Mouse (Mus musculus) adrenal gland, adult 2 months (tissue): ENCODE results near the gene D8Ertd738e. TPM values are rescaled to one million over a fixed set of nuclear protein-coding genes. Genes with fewer than 3 reads are reported as not detected.

Experiments
- DNase-seq: peaks from one replicate; pipeline ENCODE4 v3.0.0; 2021
- microRNA-seq, 2 experiments: library from miRNA; unstranded; fragments of <30 nt; microRNA quantifications; one replicate each; pipeline ENCODE4 v1.2.0; 2021
- polyA plus RNA-seq: library from polyadenylated mRNA; depleted of rRNA; stranded (reverse); fragments of >200 nt; gene quantifications from 2 replicates; pipeline ENCODE4 v1.2.3, GENCODE M21; 2012; rRNA removed
- total RNA-seq, 2 experiments: library from RNA; stranded (reverse); gene quantifications; 2 replicates each; pipeline ENCODE4 v1.2.3; 2021

Gene D8Ertd738e
- total and polyA plus RNA-seq, 3 experiments = 67.3 to 291 (median 268) TPM

GRCm38 (mm10) chr8:84202938-84203917 is 46.3 kb downstream of the D8Ertd738e start:
- DNase-seq = peak; percentile 94

GRCm38 (mm10) chr8:84202466-84202865 is 47.1 kb downstream of the D8Ertd738e start:
- DNase-seq = peak; percentile 92

- peak; percentile 94 for DNase-seq
These were observed 47.8 kb downstream of the D8Ertd738e start for GRCm38 (mm10) chr8:84201545-84202245.

GRCm38 (mm10) chr8:84200652-84201544 is 48.6 kb downstream of the D8Ertd738e start:
- peak; percentile 93 for DNase-seq

GRCm38 (mm10) chr8:84200126-84200555 is 49.4 kb downstream of the D8Ertd738e start:
- no peak for DNase-seq

GRCm38 (mm10) chr8:84199348-84200125 is 50.0 kb downstream of the D8Ertd738e start:
- no peak for DNase-seq

- DNase-seq = no peak
These were observed 50.6 kb downstream of the D8Ertd738e start for GRCm38 (mm10) chr8:84198871-84199270.

- DNase-seq = peak; percentile 95
These were observed 51.4 kb downstream of the D8Ertd738e start for GRCm38 (mm10) chr8:84197922-84198774.

- DNase-seq = peak; percentile 90
These were observed 52.2 kb downstream of the D8Ertd738e start for GRCm38 (mm10) chr8:84197141-84197921.

Small RNA genes lying within 50 kb of the gene (microRNA-seq; reads per million reads assigned to microRNA genes)
- gene Mir23a (26,641 to 46,703 reads per million in 2 experiments), gene Mir24-2 (0 reads per million in 2 experiments), gene Mir27a (959 to 1,577 reads per million in 2 experiments), gene Mir3074-2 (0 reads per million in 2 experiments)

Other genes starting within 250 kb of the D8Ertd738e start
- under 1 TPM; 0.21 to 0.46 TPM for gene 1700067K01Rik, start 248.2 kb downstream of the D8Ertd738e start, total RNA-seq
- 0.13 and 0.66 TPM in 2 replicates for gene 1700067K01Rik, start 248.2 kb downstream of the D8Ertd738e start, polyA plus RNA-seq
- not detected for gene 2210011C24Rik, start 237.5 kb downstream of the D8Ertd738e start, total RNA-seq
- 0.19 and 0.87 TPM in 2 replicates for gene 2210011C24Rik, start 237.5 kb downstream of the D8Ertd738e start, polyA plus RNA-seq
- 1 to 10 TPM in 1 of 2 experiments, under 1 TPM in 1; 0.26 to 2.5 TPM for gene Palm3, start 228.2 kb downstream of the D8Ertd738e start, total RNA-seq
- 0.59 and 1.2 TPM in 2 replicates for gene Palm3, start 228.2 kb downstream of the D8Ertd738e start, polyA plus RNA-seq
- gene Il27ra, start 207.1 kb downstream of the D8Ertd738e start, total RNA-seq = 1 to 10 TPM; 2.0 to 2.5 TPM
- gene Il27ra, start 207.1 kb downstream of the D8Ertd738e start, polyA plus RNA-seq = 2.0 and 2.7 TPM in 2 replicates
- gene Rln3, start 204.7 kb downstream of the D8Ertd738e start, total RNA-seq = not detected
- gene Rln3, start 204.7 kb downstream of the D8Ertd738e start, polyA plus RNA-seq = 0.36 and 0.46 TPM in 2 replicates
- 1 to 10 TPM; 1.6 to 4.1 TPM for gene Gm10643, start 184.6 kb downstream of the D8Ertd738e start, total RNA-seq
- 0.36 and 0.55 TPM in 2 replicates for gene Gm10643, start 184.6 kb downstream of the D8Ertd738e start, polyA plus RNA-seq
- 10 to 100 TPM; 17.1 to 19.9 TPM for gene Rfx1, start 182.9 kb downstream of the D8Ertd738e start, total RNA-seq
- 34.5 and 36.6 TPM in 2 replicates for gene Rfx1, start 182.9 kb downstream of the D8Ertd738e start, polyA plus RNA-seq
- gene Dcaf15, start 145.0 kb downstream of the D8Ertd738e start, total RNA-seq = 10 to 100 TPM; 14.4 to 18.2 TPM
- 60.2 and 62.7 TPM in 2 replicates for gene Dcaf15, start 145.0 kb downstream of the D8Ertd738e start, polyA plus RNA-seq
- gene Podnl1, start 123.7 kb downstream of the D8Ertd738e start, total RNA-seq = under 1 TPM; 0.23 to 0.31 TPM
- 2.4 and 2.5 TPM in 2 replicates for gene Podnl1, start 123.7 kb downstream of the D8Ertd738e start, polyA plus RNA-seq
- gene Cc2d1a, start 101.8 kb downstream of the D8Ertd738e start, total RNA-seq = 10 to 100 TPM; 28.5 to 39.0 TPM
- 35.8 and 37.1 TPM in 2 replicates for gene Cc2d1a, start 101.8 kb downstream of the D8Ertd738e start, polyA plus RNA-seq
- gene 4930432K21Rik, start 101.7 kb downstream of the D8Ertd738e start, total RNA-seq = under 1 TPM; 0.17 to 0.35 TPM
- gene 4930432K21Rik, start 101.7 kb downstream of the D8Ertd738e start, polyA plus RNA-seq = 0.44 and 0.48 TPM in 2 replicates
- 1 to 10 TPM; 1.1 to 1.3 TPM for gene Nanos3, start 64.5 kb downstream of the D8Ertd738e start, total RNA-seq
- 0.36 and 1.0 TPM in 2 replicates for gene Nanos3, start 64.5 kb downstream of the D8Ertd738e start, polyA plus RNA-seq
- 10 to 100 TPM; 31.4 to 55.6 TPM for gene Zswim4, start 12.7 kb downstream of the D8Ertd738e start, total RNA-seq
- gene Zswim4, start 12.7 kb downstream of the D8Ertd738e start, polyA plus RNA-seq = 66.3 and 76.1 TPM in 2 replicates
- 10 to 100 TPM; 27.9 to 38.1 TPM for gene Mri1, start 7.6 kb upstream of the D8Ertd738e start, total RNA-seq
- 239 and 243 TPM in 2 replicates for gene Mri1, start 7.6 kb upstream of the D8Ertd738e start, polyA plus RNA-seq
- 10 to 100 TPM; 19.3 to 25.8 TPM for gene Ccdc130, start 20.7 kb upstream of the D8Ertd738e start, total RNA-seq
- 15.9 and 16.5 TPM in 2 replicates for gene Ccdc130, start 20.7 kb upstream of the D8Ertd738e start, polyA plus RNA-seq
- 1 to 10 TPM; 5.6 to 7.8 TPM for gene Cacna1a, start 138.7 kb upstream of the D8Ertd738e start, total RNA-seq
- gene Cacna1a, start 138.7 kb upstream of the D8Ertd738e start, polyA plus RNA-seq = 28.8 and 41.6 TPM in 2 replicates